In the genomic region with DNA sequence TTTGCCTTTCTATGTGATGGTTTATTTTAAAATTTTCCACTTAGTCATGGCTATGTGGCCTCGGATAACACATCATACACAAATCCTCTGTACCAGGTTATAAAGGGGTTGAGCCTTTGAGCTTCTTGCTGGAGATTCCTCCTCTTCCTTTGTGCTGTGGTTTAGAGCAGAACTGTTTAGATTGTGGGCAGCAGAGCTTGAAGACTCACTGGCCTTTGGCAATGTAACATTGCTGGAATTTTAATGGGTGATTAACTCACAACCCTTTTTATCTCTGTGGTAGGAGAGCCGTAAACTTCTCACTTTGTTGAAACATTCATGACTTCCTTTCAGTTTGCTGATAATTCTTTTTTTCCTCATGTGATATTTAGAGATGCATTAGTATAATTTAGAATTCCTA, we compare ENCODE assay signal across 20 mouse cellular contexts.
DNase-seq lines count a peak whose midpoint lies in the region; ATAC-seq and TF ChIP-seq lines count a peak whose summit lies in the region.
"Had no signal": no experiment of that assay in that cellular context is flagged by ENCODE, and none has a peak within 500 bp of the region (broad histone marks: within the 10 kb centered on the region; RNA-seq: fewer than 3 reads in every experiment).

No protein-coding gene starts in this region.

- TF ChIP-seq CTCF in kidney, adult 2 months (conservative IDR thresholded peaks at IDR 0.05; ENCODE audit: insufficient read depth, insufficient read length, low read depth, low read length): no peak
- no peak for TF ChIP-seq CTCF in midbrain, postnatal 0 days (IDR thresholded peaks at IDR 0.05)

- TF ChIP-seq POLR2A in kidney, adult 2 months (IDR thresholded peaks at IDR 0.05; ENCODE audit: low read depth, low read length): no peak

- H3K4me2 ChIP-seq in midbrain, postnatal 0 days (ENCODE audit: low read depth, low read length, poor library complexity, severe bottlenecking): no peak overlapping the region
- H3K4me2 ChIP-seq in midbrain, embryonic 15.5 days: no peak overlapping the region
- H3K4me2 ChIP-seq: forebrain, embryonic 13.5 days; liver, embryonic 12.5 days; midbrain, embryonic 12.5 days had no signal

- no peak overlapping the region for H3K9ac ChIP-seq in midbrain, postnatal 0 days (replicated peaks; ENCODE audit: low read length, poor library complexity, severe bottlenecking)
- no peak overlapping the region for H3K9ac ChIP-seq in midbrain, embryonic 15.5 days
- H3K9ac ChIP-seq: forebrain, embryonic 13.5 days; liver, embryonic 12.5 days; midbrain, embryonic 12.5 days had no signal

- no peak overlapping the region for H3K4me3 ChIP-seq in kidney, adult 2 months (ENCODE audit: insufficient read depth, low read depth, low read length)
- no peak overlapping the region for H3K4me3 ChIP-seq in midbrain, postnatal 0 days (ENCODE audit: low read depth, low read length)
- no peak overlapping the region for H3K4me3 ChIP-seq in midbrain, embryonic 15.5 days
- H3K4me3 ChIP-seq: forebrain, embryonic 13.5 days; hindbrain, embryonic 10.5 days; left cerebral cortex, adult 2 months; limb, embryonic 10.5 days; liver, embryonic 12.5 days; midbrain, embryonic 12.5 days had no signal

- no peak overlapping the region for H3K27ac ChIP-seq in kidney, adult 2 months (ENCODE audit: insufficient read depth, low read depth, low read length)
- no peak overlapping the region for H3K27ac ChIP-seq in midbrain, postnatal 0 days (ENCODE audit: low read depth, low read length)
- no peak overlapping the region for H3K27ac ChIP-seq in midbrain, embryonic 15.5 days
- H3K27ac ChIP-seq: forebrain, embryonic 13.5 days; hindbrain, embryonic 10.5 days; left cerebral cortex, adult 2 months; limb, embryonic 10.5 days; liver, embryonic 12.5 days; midbrain, embryonic 12.5 days had no signal

- H3K4me1 ChIP-seq in kidney, adult 2 months (ENCODE audit: control insufficient read depth, insufficient read depth, low read length): no peaks in the 10 kb centered on the region
- H3K4me1 ChIP-seq in midbrain, postnatal 0 days (ENCODE audit: insufficient read depth, low read length): no peaks in the 10 kb centered on the region
- H3K4me1 ChIP-seq in midbrain, embryonic 15.5 days: no peaks in the 10 kb centered on the region
- H3K4me1 ChIP-seq: forebrain, embryonic 13.5 days; hindbrain, embryonic 10.5 days; limb, embryonic 10.5 days; liver, embryonic 12.5 days; midbrain, embryonic 12.5 days had no signal

- peak; percentile 14 for DNase-seq in kidney, adult 2 months
- no peak for DNase-seq in kidney, postnatal 25 days
- peak; percentile 2 for DNase-seq in midbrain, postnatal 0 days (ENCODE audit: low spot score)
- peak; percentile 5 for DNase-seq in forelimb bud, embryonic 11.5 days (ENCODE audit: low read depth, low spot score)
- DNase-seq in retina, embryonic 14.5 days (ENCODE audit: low spot score): peak; percentile 11
- DNase-seq in spleen, adult 12 weeks (ENCODE audit: low spot score): no peak
- DNase-seq: adrenal gland, postnatal 10 days; cerebellum, postnatal 10 days; gastrocnemius, postnatal 25 days; layer of hippocampus, adult 9-11 months; lung, adult 2 months; lung, postnatal 4 days; thymus, postnatal 14 days had no signal

- H3K9me3 ChIP-seq in midbrain, postnatal 0 days (ENCODE audit: low read length): no peaks in the 10 kb centered on the region
- no peaks in the 10 kb centered on the region for H3K9me3 ChIP-seq in midbrain, embryonic 15.5 days
- H3K9me3 ChIP-seq: forebrain, embryonic 13.5 days; hindbrain, embryonic 10.5 days; limb, embryonic 10.5 days; liver, embryonic 12.5 days; midbrain, embryonic 12.5 days had no signal

- no peak for ATAC-seq in midbrain, postnatal 0 days (ENCODE audit: low FRiP score)
- no peak for ATAC-seq in midbrain, embryonic 15.5 days (replicated peaks)
- ATAC-seq: forebrain, embryonic 13.5 days; liver, embryonic 12.5 days had no signal

- no peaks in the 10 kb centered on the region for H3K36me3 ChIP-seq in kidney, adult 2 months (ENCODE audit: control insufficient read depth, insufficient read depth, low read length)
- H3K36me3 ChIP-seq in midbrain, postnatal 0 days (ENCODE audit: insufficient read depth, low read length): no peaks in the 10 kb centered on the region
- H3K36me3 ChIP-seq in midbrain, embryonic 15.5 days (replicated peaks): no peaks in the 10 kb centered on the region
- H3K36me3 ChIP-seq: hindbrain, embryonic 10.5 days; limb, embryonic 10.5 days; liver, embryonic 12.5 days; midbrain, embryonic 12.5 days had no signal

- WGBS in kidney, adult 2 months: 12% methylated on average over 2 of the region's 2 CpGs
- WGBS in midbrain, postnatal 0 days: 19% methylated on average over 2 of the region's 2 CpGs
- WGBS in midbrain, embryonic 15.5 days: 12% methylated on average over 2 of the region's 2 CpGs

- no peaks in the 10 kb centered on the region for H3K27me3 ChIP-seq in kidney, adult 2 months (replicated peaks; ENCODE audit: control insufficient read depth, insufficient read depth, low read length)
- H3K27me3 ChIP-seq in midbrain, postnatal 0 days (ENCODE audit: insufficient read depth, low read length): no peaks in the 10 kb centered on the region
- H3K27me3 ChIP-seq in midbrain, embryonic 15.5 days (replicated peaks): no peaks in the 10 kb centered on the region
- H3K27me3 ChIP-seq: forebrain, embryonic 13.5 days; liver, embryonic 12.5 days; midbrain, embryonic 12.5 days had no signal

Comparison
In these comparisons a context has a peak if more than half of its experiments do, and no peak if none do; other contexts are left out.
1. DNase-seq: peak in kidney, adult 2 months (single experiment), midbrain, postnatal 0 days (single experiment), forelimb bud, embryonic 11.5 days (single experiment) and retina, embryonic 14.5 days (single experiment); none in kidney, postnatal 25 days (0 of 2) and spleen, adult 12 weeks (single experiment).